Mouse (Mus musculus): ENCODE results near the gene Prom1. TPM values are rescaled to one million over a fixed set of nuclear protein-coding genes. Genes with fewer than 3 reads are reported as not detected.

Prom1 gene
- total RNA-seq, 1 experiment from 2014 or later = 3.3 TPM

DNA sequence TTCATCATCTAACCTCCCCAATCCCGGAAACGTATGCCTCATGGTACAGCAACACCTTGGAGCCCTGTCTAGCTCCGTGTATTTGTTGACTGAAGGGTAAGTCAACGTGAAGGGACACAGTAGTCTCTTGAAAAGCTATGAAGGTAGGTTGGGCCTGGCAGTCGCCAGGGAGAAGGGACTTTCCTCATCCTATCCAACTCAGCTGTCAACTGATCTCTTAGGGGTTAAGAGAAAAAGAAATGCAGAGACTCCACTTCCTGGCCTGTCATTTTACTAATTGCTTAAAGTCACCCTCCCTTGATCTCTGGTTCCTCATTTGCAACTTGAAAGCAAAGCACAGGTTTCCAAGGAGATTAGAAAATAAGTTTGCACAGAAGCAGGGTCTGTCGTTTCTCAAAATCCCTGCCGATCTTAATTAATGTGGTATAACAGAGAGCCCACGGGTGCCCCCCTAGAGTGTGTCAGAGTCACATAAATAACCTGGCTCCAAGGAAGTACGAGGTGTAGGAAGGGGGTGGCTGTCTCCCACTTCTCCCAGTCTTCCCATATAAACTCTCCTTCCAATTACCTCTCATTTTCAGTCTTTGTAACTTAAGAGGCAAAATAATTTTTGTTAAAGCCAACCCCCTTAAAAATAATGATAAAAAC lies 154.4 kb downstream of the Prom1 start:
- ATAC-seq (replicated peaks in 1 of 2; ENCODE audit: insufficient read depth in 1 of 2, low FRiP score in 2 of 2, low TSS enrichment in 1 of 2, low read depth in 1 of 2, poor library complexity in 2 of 2, severe bottlenecking in 2 of 2) = peak; percentile 63 to 77

Other genes starting within 250 kb of the Prom1 start
- gene Cd38, start 233.5 kb downstream of the Prom1 start, total RNA-seq (2017) = 1.2 and 1.3 TPM in 2 replicates
- gene Gm7879, start 188.9 kb downstream of the Prom1 start, total RNA-seq (2017) = 0.89 and 3.2 TPM in 2 replicates
- not detected in 2 replicates for gene Fgfbp1, start 120.3 kb downstream of the Prom1 start, total RNA-seq (2017)
- 177 and 217 TPM in 2 replicates for gene Tapt1, start 124.6 kb upstream of the Prom1 start, total RNA-seq (2017)

Measured in hematopoietic stem cell, adult 5-6 weeks (primary cell).